Mouse (Mus musculus) lung, adult 2 months (tissue): ENCODE results near the gene Lrrc1. TPM values are rescaled to one million over a fixed set of nuclear protein-coding genes. Genes with fewer than 3 reads are reported as not detected.

Source experiments
- DNase-seq: peaks from one replicate; pipeline ENCODE4 v3.0.0; 2022
- H3K4me1 ChIP-seq: fragments of 200-500 bp; 2 replicates; pipeline ENCODE4 v1.6.1; 2011; ENCODE audit warnings: low read length; ENCODE audit not compliant: control insufficient read depth, insufficient read depth
- H3K4me3 ChIP-seq: fragments of 200-500 bp; replicated peaks from 2 replicates; pipeline ENCODE3; 2011; ENCODE audit warnings: low read depth, mild to moderate bottlenecking, control low read depth, low read length; ENCODE audit errors: extremely low read depth
- CTCF ChIP-seq: fragments of 200-500 bp; IDR thresholded peaks from 2 replicates; pipeline ENCODE4 v1.5.1; 2011; ENCODE audit warnings: mild to moderate bottlenecking, low read length, control low read depth; ENCODE audit not compliant: insufficient read depth
- POLR2A ChIP-seq: fragments of 200-500 bp; IDR thresholded peaks from 2 replicates; pipeline ENCODE4 v1.6.1; 2011; ENCODE audit warnings: low read depth, mild to moderate bottlenecking, control low read depth, low read length, borderline replicate concordance; ENCODE audit errors: extremely low read depth
- WGBS: fragments of 180-500 bp; shearing (Covaris S2); methylation state at CpG from one replicate; pipeline ENCODE4 v1.1.7; 2018; 5-methylcytosine and 5-hydroxymethylcytosine counted together
- polyA plus RNA-seq: library from polyadenylated mRNA; depleted of rRNA; stranded (reverse); fragments of >200 nt; gene quantifications from 2 replicates; pipeline ENCODE4 v1.2.3, GENCODE M21; 2012; rRNA removed

Lrrc1 gene
- polyA plus RNA-seq, 1 experiment = 45.3 TPM

DNA sequence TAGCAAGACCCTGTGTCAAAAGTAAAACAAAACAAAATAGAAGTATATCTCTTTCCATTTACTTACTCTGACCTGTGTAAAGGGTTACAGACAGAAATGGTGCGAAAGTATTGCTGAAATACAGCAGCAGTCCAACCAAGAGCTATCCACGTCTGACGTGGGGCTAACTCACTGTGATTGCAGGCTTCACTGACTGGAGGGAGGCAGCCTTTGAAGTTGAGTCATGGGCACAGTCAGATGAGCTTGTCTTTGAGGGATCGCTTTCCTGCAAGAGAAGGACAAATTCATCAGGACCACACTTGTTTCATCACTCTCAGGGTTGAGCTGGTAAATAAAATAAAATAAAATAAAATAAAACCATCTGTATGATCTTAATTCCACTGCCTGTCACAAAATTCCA is 160.7 kb downstream of the Lrrc1 start:
- no peak for DNase-seq
- TF ChIP-seq POLR2A (no peak), CTCF (no peak)
- Histone ChIP-seq H3K4me3 (no peak overlapping the region), H3K4me1 (no peaks in the 10 kb centered on the region)
- 82% methylated on average over 4 of the region's 4 CpGs for WGBS

DNA sequence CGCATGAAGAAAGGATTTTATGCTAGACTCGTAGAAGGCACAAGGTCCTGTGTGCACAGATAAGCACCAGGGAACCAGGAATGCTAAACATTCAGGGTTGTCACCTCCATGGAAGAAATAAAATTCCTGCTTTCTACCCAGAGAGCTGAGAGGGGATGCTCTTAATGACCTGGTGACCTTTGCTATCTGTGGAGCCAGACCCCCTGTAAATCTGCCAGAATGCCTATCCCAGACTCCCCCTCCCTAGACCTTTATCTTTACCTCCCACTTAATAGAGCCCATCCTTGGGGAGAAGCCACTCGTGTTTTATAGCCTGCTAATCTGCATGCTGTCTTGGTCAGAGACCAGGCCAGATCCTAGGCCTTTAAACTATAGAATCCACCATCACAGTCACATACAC is 162.2 kb downstream of the Lrrc1 start:
- H3K4me3 ChIP-seq = no peak overlapping the region
- no peak for DNase-seq
- WGBS = 73% methylated on average over 3 of the region's 3 CpGs
- TF ChIP-seq CTCF (no peak), POLR2A (no peak)
- no peaks in the 10 kb centered on the region for H3K4me1 ChIP-seq

DNA sequence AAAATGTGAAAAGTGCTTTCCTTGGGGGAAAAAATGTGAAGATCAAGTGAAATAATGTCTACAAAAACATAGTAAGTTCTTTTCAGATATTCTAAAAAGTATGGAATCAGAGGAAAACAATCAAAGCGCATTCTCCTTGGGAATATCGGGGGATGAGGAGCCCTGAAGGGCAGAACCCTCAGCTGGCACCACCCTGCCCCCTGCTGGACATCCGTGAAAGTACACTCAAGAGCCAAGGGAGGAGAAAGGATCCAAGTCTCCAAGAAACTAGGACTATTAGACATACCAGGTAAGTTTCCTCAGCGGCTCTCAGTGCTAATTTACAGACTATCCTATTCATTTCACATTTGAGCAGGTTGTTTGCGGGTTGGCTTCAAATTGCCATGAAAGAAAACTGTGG is 163.1 kb downstream of the Lrrc1 start:
- H3K4me3 ChIP-seq = no peak overlapping the region
- no peaks in the 10 kb centered on the region for H3K4me1 ChIP-seq
- DNase-seq = peak; percentile 76
- 11% methylated on average over 5 of the region's 5 CpGs for WGBS
- TF ChIP-seq CTCF (peak; percentile 81), POLR2A (no peak)

Other genes starting within 250 kb of the Lrrc1 start
- gene Mlip, start 191.9 kb downstream of the Lrrc1 start, polyA plus RNA-seq = 0.67 and 4.9 TPM in 2 replicates
- 0.32 and 2.5 TPM in 2 replicates for gene Klhl31, start 91.6 kb upstream of the Lrrc1 start, polyA plus RNA-seq
- 40.4 and 49.3 TPM in 2 replicates for gene Gclc, start 209.7 kb upstream of the Lrrc1 start, polyA plus RNA-seq